ENCODE assay signal across 7 mouse cellular contexts in genomic region chr10:117745570-117746296, GRCm38 (mm10). TPM values are rescaled to one million over a fixed set of nuclear protein-coding genes. Genes with fewer than 3 reads are reported as not detected.
DNase-seq lines count a peak whose midpoint lies in the region; ATAC-seq and TF ChIP-seq lines count a peak whose summit lies in the region.
"Not testable (repeated sequence)": the region's sequence is repeated elsewhere in the genome, so short reads cannot be mapped to it uniquely, and the experiment has no call there.

No protein-coding gene starts in this region.

- TF ChIP-seq CTCF in cortical plate, adult 2 months (IDR thresholded peaks at IDR 0.05; ENCODE audit: extremely low read depth, insufficient read depth, low read length): not testable (repeated sequence)

- peak; percentile 26 to 36 for DNase-seq in frontal cortex, postnatal 36 days (ENCODE audit: low spot score in 2 of 2)
- DNase-seq in limb, embryonic 11.5 days (ENCODE audit: low spot score): peak; percentile 52
- DNase-seq in retina, embryonic 14.5 days (ENCODE audit: low spot score): peak; percentile 13

- ATAC-seq in activated CD4-positive, CD25-positive, alpha-beta regulatory T cell, adult 4 months: peak; percentile 43
- ATAC-seq in hindbrain, embryonic 16.5 days: peak; percentile 74
- ATAC-seq in limb, embryonic 11.5 days (ENCODE audit: insufficient number of reproducible peaks, low FRiP score, low TSS enrichment, low read depth): peak; percentile 53; the same call in 1 of the 2 replicates
- ATAC-seq in megakaryocyte progenitor cell, adult 5-6 weeks (replicated peaks; ENCODE audit: poor library complexity): peak; percentile 40

- H3K27ac ChIP-seq in cortical plate, adult 2 months (ENCODE audit: insufficient read depth, low read length); limb, embryonic 11.5 days (replicated peaks; ENCODE audit: low read depth, low read length): not testable (repeated sequence)
- H3K27ac ChIP-seq in hindbrain, embryonic 16.5 days (ENCODE audit: low read depth, low read length): 0 out of 2 replicates have a peak overlapping the region, but pooled peaks have one; percentile 0

- peak overlapping the region; percentile 49 for H3K4me2 ChIP-seq in hindbrain, embryonic 16.5 days (ENCODE audit: low read length)
- H3K4me2 ChIP-seq in limb, embryonic 11.5 days (ENCODE audit: low read depth, severe bottlenecking): peak overlapping the region; percentile 86

- peak overlapping the region; percentile 94 for H3K4me3 ChIP-seq in cortical plate, adult 2 months (ENCODE audit: insufficient read depth, low read length)
- H3K4me3 ChIP-seq in hindbrain, embryonic 16.5 days (ENCODE audit: low read length): peak overlapping the region; percentile 49
- H3K4me3 ChIP-seq in limb, embryonic 11.5 days (ENCODE audit: low read depth, low read length): peak overlapping the region; percentile 50

- not testable (repeated sequence) for TF ChIP-seq POLR2A in cortical plate, adult 2 months (IDR thresholded peaks at IDR 0.05; ENCODE audit: extremely low read depth, insufficient read depth, low read length)

- H3K36me3 ChIP-seq in hindbrain, embryonic 16.5 days (ENCODE audit: control insufficient read depth, insufficient read depth, low read length); limb, embryonic 11.5 days (ENCODE audit: control insufficient read depth, insufficient read depth, low read length): not testable (repeated sequence)

- H3K9ac ChIP-seq in hindbrain, embryonic 16.5 days (ENCODE audit: low read depth, low read length): peak overlapping the region; percentile 66
- peak overlapping the region; percentile 55 for H3K9ac ChIP-seq in limb, embryonic 11.5 days (ENCODE audit: low read length)

- not testable (repeated sequence) for H3K4me1 ChIP-seq in cortical plate, adult 2 months (ENCODE audit: control insufficient read depth, insufficient read depth, low read length); limb, embryonic 11.5 days (ENCODE audit: control insufficient read depth, insufficient read depth, low read length)
- peaks cover 12% of the 10 kb centered on the region for H3K4me1 ChIP-seq in hindbrain, embryonic 16.5 days (ENCODE audit: control insufficient read depth, insufficient read depth, low read depth, low read length)

- under 1% methylated on average over 14 of the region's 46 CpGs for WGBS in hindbrain, embryonic 16.5 days
- under 1% methylated on average over 19 of the region's 46 CpGs for WGBS in limb, embryonic 11.5 days

- not testable (repeated sequence) for H3K27me3 ChIP-seq in hindbrain, embryonic 16.5 days (replicated peaks; ENCODE audit: control insufficient read depth, insufficient read depth, low read length); limb, embryonic 11.5 days (ENCODE audit: control insufficient read depth, insufficient read depth, low read length)

- H3K9me3 ChIP-seq in hindbrain, embryonic 16.5 days (ENCODE audit: control insufficient read depth, low read length); limb, embryonic 11.5 days (ENCODE audit: control insufficient read depth, low read length): not testable (repeated sequence)

RNA-seq across cellular contexts. Expression of gene Slc35e3, which starts 0.4 kb away (rescaled TPM):
- 1 to 10 TPM; 1.7 TPM for polyA plus RNA-seq in activated CD4-positive, CD25-positive, alpha-beta regulatory T cell, adult 4 months (2017; shearing (Covaris generic))
- polyA plus RNA-seq in cortical plate, adult 2 months (2012; rRNA removed): 20.0 and 21.0 TPM in 2 replicates
- polyA plus RNA-seq in hindbrain, embryonic 16.5 days (2015; fragmentation: Nextera tagmentation; extraction: Ambion mirVana): 27.7 and 31.5 TPM in 2 replicates
- polyA plus RNA-seq in limb, embryonic 11.5 days (2014; fragmentation: Nextera tagmentation; extraction: Ambion mirVana): 19.8 and 20.3 TPM in 2 replicates
- total RNA-seq in megakaryocyte progenitor cell, adult 5-6 weeks (2015): 7.8 and 16.0 TPM in 2 replicates
- 9.0 and 14.0 TPM in 2 replicates for total RNA-seq in megakaryocyte progenitor cell, adult 5-6 weeks (2017)

RNA-seq across cellular contexts. Expression of gene Mdm2, which starts 35.2 kb away (rescaled TPM):
- 10 to 100 TPM; 44.4 to 62.8 TPM for polyA plus RNA-seq in activated CD4-positive, CD25-positive, alpha-beta regulatory T cell, adult 4 months (2017; shearing (Covaris generic))
- polyA plus RNA-seq in cortical plate, adult 2 months (2012; rRNA removed): 61.6 and 65.1 TPM in 2 replicates
- 40.0 and 50.1 TPM in 2 replicates for polyA plus RNA-seq in hindbrain, embryonic 16.5 days (2015; fragmentation: Nextera tagmentation; extraction: Ambion mirVana)
- 63.1 and 66.3 TPM in 2 replicates for polyA plus RNA-seq in limb, embryonic 11.5 days (2014; fragmentation: Nextera tagmentation; extraction: Ambion mirVana)
- 68.6 and 74.8 TPM in 2 replicates for total RNA-seq in megakaryocyte progenitor cell, adult 5-6 weeks (2015)
- total RNA-seq in megakaryocyte progenitor cell, adult 5-6 weeks (2017): 44.0 and 63.1 TPM in 2 replicates

RNA-seq across cellular contexts. Expression of gene Nup107, which starts 46.8 kb away (rescaled TPM):
- polyA plus RNA-seq in activated CD4-positive, CD25-positive, alpha-beta regulatory T cell, adult 4 months (2017; shearing (Covaris generic)): 10 to 100 TPM; 45.3 to 51.8 TPM
- 12.8 and 13.5 TPM in 2 replicates for polyA plus RNA-seq in cortical plate, adult 2 months (2012; rRNA removed)
- polyA plus RNA-seq in hindbrain, embryonic 16.5 days (2015; fragmentation: Nextera tagmentation; extraction: Ambion mirVana): 32.0 TPM in 2 replicates
- 106 TPM in 2 replicates for polyA plus RNA-seq in limb, embryonic 11.5 days (2014; fragmentation: Nextera tagmentation; extraction: Ambion mirVana)
- 79.2 and 85.6 TPM in 2 replicates for total RNA-seq in megakaryocyte progenitor cell, adult 5-6 weeks (2015)
- total RNA-seq in megakaryocyte progenitor cell, adult 5-6 weeks (2017): 111 and 153 TPM in 2 replicates
